ENCODE assay signal across 9 mouse cellular contexts in genomic region chr14:31930367-31930766, GRCm38 (mm10).
DNase-seq lines count a peak whose midpoint lies in the region; ATAC-seq and TF ChIP-seq lines count a peak whose summit lies in the region.
"Had no signal": no experiment of that assay in that cellular context is flagged by ENCODE, and none has a peak within 500 bp of the region (broad histone marks: within the 10 kb centered on the region; RNA-seq: fewer than 3 reads in every experiment).

No protein-coding gene starts in this region.

- H3K9ac ChIP-seq in hindbrain, embryonic 14.5 days: no peak overlapping the region
- H3K9ac ChIP-seq in hindbrain, embryonic 12.5 days: no peak overlapping the region
- no peak overlapping the region for H3K9ac ChIP-seq in MEL (ENCODE audit: control insufficient read depth, low read depth, low read length, poor library complexity, severe bottlenecking)
- H3K9ac ChIP-seq in heart, embryonic 13.5 days: no peak overlapping the region
- H3K9ac ChIP-seq: liver, embryonic 14.5 days had no signal

- WGBS in hindbrain, embryonic 14.5 days: 69% methylated on average over 9 of the region's 9 CpGs
- 72% methylated on average over 9 of the region's 9 CpGs for WGBS in hindbrain, embryonic 12.5 days
- WGBS in heart, embryonic 13.5 days: 35% methylated on average over 9 of the region's 9 CpGs

- no peak for TF ChIP-seq POLR2A in MEL (IDR thresholded peaks at IDR 0.05; ENCODE audit: control insufficient read depth in 1 of 2, insufficient read depth in 1 of 2, low read depth in 1 of 2, low read length in 2 of 2, poor library complexity in 1 of 2)

- no peak for TF ChIP-seq CTCF in MEL (IDR thresholded peaks at IDR 0.05 in 2 of 3, conservative IDR thresholded peaks at IDR 0.05 in 1 of 3; ENCODE audit: control insufficient read depth in 1 of 3, insufficient read depth in 1 of 3, low read depth in 2 of 3, low read length in 3 of 3, poor library complexity in 1 of 3, severe bottlenecking in 1 of 3)

- TF ChIP-seq EP300 in MEL (IDR thresholded peaks at IDR 0.05; ENCODE audit: low read depth in 1 of 2, low read length in 2 of 2): no peak

- DNase-seq in hindbrain, embryonic 14.5 days (ENCODE audit: low spot score): peak; percentile 62
- peak; percentile 29 for DNase-seq in MEL (ENCODE audit: low read depth, low spot score)
- peak; percentile 79 for DNase-seq in cerebellum, adult 9-10 months
- peak; percentile 88 to 95 for DNase-seq in kidney, postnatal 36 days
- peak; percentile 63 to 69 for DNase-seq in monocyte, adult 2 months (ENCODE audit: low read depth in 1 of 2, low spot score in 2 of 2)

- no peak for TF ChIP-seq RAD21 in MEL (IDR thresholded peaks at IDR 0.05; ENCODE audit: low read depth, low read length)

- no peak overlapping the region for H3K27ac ChIP-seq in hindbrain, embryonic 14.5 days
- H3K27ac ChIP-seq in hindbrain, embryonic 12.5 days: no peak overlapping the region
- H3K27ac ChIP-seq in MEL (ENCODE audit: control insufficient read depth, low read depth, low read length): no peak overlapping the region
- peak overlapping the region; percentile 81 for H3K27ac ChIP-seq in heart, embryonic 13.5 days (replicated peaks)
- H3K27ac ChIP-seq: liver, embryonic 14.5 days had no signal

- no peak overlapping the region for H3K4me2 ChIP-seq in hindbrain, embryonic 14.5 days (replicated peaks)
- H3K4me2 ChIP-seq in hindbrain, embryonic 12.5 days (replicated peaks): no peak overlapping the region
- H3K4me2 ChIP-seq in heart, embryonic 13.5 days: peak overlapping the region; percentile 24

- H3K27me3 ChIP-seq in hindbrain, embryonic 14.5 days (ENCODE audit: control insufficient read depth, insufficient read depth, low read length): no peaks in the 10 kb centered on the region
- no peaks in the 10 kb centered on the region for H3K27me3 ChIP-seq in hindbrain, embryonic 12.5 days
- no peaks in the 10 kb centered on the region for H3K27me3 ChIP-seq in MEL (ENCODE audit: control insufficient read depth in 1 of 2, insufficient read depth in 2 of 2, low read length in 2 of 2)
- H3K27me3 ChIP-seq in heart, embryonic 13.5 days (replicated peaks): no peaks in the 10 kb centered on the region

- no peak for ATAC-seq in hindbrain, embryonic 14.5 days (ENCODE audit: low FRiP score)
- ATAC-seq in hindbrain, embryonic 12.5 days (ENCODE audit: low FRiP score): no peak
- no peak for ATAC-seq in heart, embryonic 13.5 days (ENCODE audit: extremely low read depth, insufficient number of reproducible peaks, low FRiP score, low TSS enrichment)
- ATAC-seq in frontal cortex, adult (ENCODE audit: low TSS enrichment): no peak

- no peak overlapping the region for H3K4me3 ChIP-seq in hindbrain, embryonic 14.5 days (replicated peaks; ENCODE audit: low read length)
- no peak overlapping the region for H3K4me3 ChIP-seq in hindbrain, embryonic 12.5 days
- no peak overlapping the region for H3K4me3 ChIP-seq in MEL (ENCODE audit: control insufficient read depth in 1 of 2, insufficient read depth in 1 of 2, low read depth in 2 of 2, low read length in 2 of 2)
- no peak overlapping the region for H3K4me3 ChIP-seq in heart, embryonic 13.5 days

- H3K79me2 ChIP-seq in MEL (ENCODE audit: control insufficient read depth, insufficient read depth, low read length, poor library complexity): no peaks in the 10 kb centered on the region

- no peaks in the 10 kb centered on the region for H3K36me3 ChIP-seq in hindbrain, embryonic 14.5 days (replicated peaks; ENCODE audit: control insufficient read depth, insufficient read depth)
- no peaks in the 10 kb centered on the region for H3K36me3 ChIP-seq in hindbrain, embryonic 12.5 days
- H3K36me3 ChIP-seq in MEL (ENCODE audit: control insufficient read depth in 1 of 2, insufficient read depth in 2 of 2, low read length in 2 of 2): no peaks in the 10 kb centered on the region
- H3K36me3 ChIP-seq in heart, embryonic 13.5 days: no peaks in the 10 kb centered on the region

- H3K4me1 ChIP-seq in hindbrain, embryonic 14.5 days (replicated peaks; ENCODE audit: control insufficient read depth, insufficient read depth, low read length): peaks cover 13% of the 10 kb centered on the region
- peaks cover 9% of the 10 kb centered on the region for H3K4me1 ChIP-seq in hindbrain, embryonic 12.5 days
- H3K4me1 ChIP-seq in MEL (ENCODE audit: control insufficient read depth in 1 of 2, insufficient read depth in 2 of 2, low read length in 2 of 2): 0 out of 4 replicates have a peak, but pooled peaks cover 0 to 2% of the 10 kb centered on the region in 2 experiments
- peaks cover 44% of the 10 kb centered on the region for H3K4me1 ChIP-seq in heart, embryonic 13.5 days

- no peaks in the 10 kb centered on the region for H3K9me3 ChIP-seq in hindbrain, embryonic 14.5 days (ENCODE audit: control insufficient read depth, low read length)
- no peaks in the 10 kb centered on the region for H3K9me3 ChIP-seq in hindbrain, embryonic 12.5 days (replicated peaks)
- no peaks in the 10 kb centered on the region for H3K9me3 ChIP-seq in MEL (replicated peaks; ENCODE audit: insufficient read depth, low read length)
- H3K9me3 ChIP-seq in heart, embryonic 13.5 days: peaks cover 9% of the 10 kb centered on the region; the same call in 1 of the 2 replicates

TF ChIP-seq in MEL, 35 proteins besides CTCF, POLR2A, EP300 and RAD21:
- TF ChIP-seq ELF1 (IDR thresholded peaks at IDR 0.05; ENCODE audit: low read depth, low read length) (no peak), POLR2AphosphoS5 (IDR thresholded peaks at IDR 0.05; ENCODE audit: borderline replicate concordance, low read depth, low read length) (no peak), MAX (IDR thresholded peaks at IDR 0.05; ENCODE audit: low read length) (no peak), BHLHE40 (IDR thresholded peaks at IDR 0.05; ENCODE audit: borderline replicate concordance, low read depth, low read length) (no peak), HCFC1 (IDR thresholded peaks at IDR 0.05; ENCODE audit: low read depth, low read length) (no peak), USF2 (IDR thresholded peaks at IDR 0.05; ENCODE audit: borderline replicate concordance in 1 of 2, insufficient read depth in 1 of 2, low read depth in 1 of 2, low read length in 2 of 2) (no peak), ZNF384 (IDR thresholded peaks at IDR 0.05; ENCODE audit: low read depth, low read length) (no peak), CHD1 (IDR thresholded peaks at IDR 0.05; ENCODE audit: low read depth, low read length) (no peak), SMC3 (IDR thresholded peaks at IDR 0.05; ENCODE audit: low read depth, low read length) (no peak), ZC3H11A (IDR thresholded peaks at IDR 0.05; ENCODE audit: low read depth, low read length) (no peak)

Comparison
In these comparisons a context has a peak if more than half of its experiments do, and no peak if none do; other contexts are left out.
1. DNase-seq: peak in every context shown above with its lines; median percentile 92 in kidney, postnatal 36 days; 79 in cerebellum, adult 9-10 months; 66 in monocyte, adult 2 months; 62 in hindbrain, embryonic 14.5 days; 29 in MEL.